In genomic region chr11:97521741-97522474, GRCm38 (mm10) we compare ENCODE assay signal across 18 mouse cellular contexts. TPM values are rescaled to one million over a fixed set of nuclear protein-coding genes. Genes with fewer than 3 reads are reported as not detected.
A peak's percentile ranks its signal among the peaks of the same experiment; 100 is the strongest.
DNase-seq lines count a peak whose midpoint lies in the region; ATAC-seq lines count a peak whose summit lies in the region.
"Had no signal": no experiment of that assay in that cellular context is flagged by ENCODE, and none has a peak within 500 bp of the region (broad histone marks: within the 10 kb centered on the region; RNA-seq: fewer than 3 reads in every experiment).

No protein-coding gene starts in this region.

- H3K27me3 ChIP-seq in kidney, embryonic 14.5 days (ENCODE audit: control insufficient read depth, insufficient read depth, low read length) = no peaks in the 10 kb centered on the region
- H3K27me3 ChIP-seq in embryonic facial prominence, embryonic 12.5 days = no peaks in the 10 kb centered on the region
- H3K27me3 ChIP-seq in neural tube, embryonic 15.5 days (replicated peaks) = no peaks in the 10 kb centered on the region
- H3K27me3 ChIP-seq: midbrain, embryonic 12.5 days had no signal

- H3K9ac ChIP-seq in kidney, embryonic 14.5 days (ENCODE audit: low read depth, low read length) = no peak overlapping the region
- 0 out of 2 replicates have a peak overlapping the region, but pooled peaks have one; percentile 19 for H3K9ac ChIP-seq in embryonic facial prominence, embryonic 12.5 days
- no peak overlapping the region; the same call in 1 of the 2 replicates for H3K9ac ChIP-seq in neural tube, embryonic 15.5 days (replicated peaks)
- H3K9ac ChIP-seq: heart, embryonic 13.5 days; midbrain, embryonic 12.5 days had no signal

- no peak overlapping the region for H3K4me2 ChIP-seq in kidney, embryonic 14.5 days (replicated peaks; ENCODE audit: low read depth, low read length)
- no peak overlapping the region for H3K4me2 ChIP-seq in embryonic facial prominence, embryonic 12.5 days (replicated peaks)
- H3K4me2 ChIP-seq in neural tube, embryonic 15.5 days = no peak overlapping the region
- H3K4me2 ChIP-seq: heart, embryonic 13.5 days; midbrain, embryonic 12.5 days had no signal

- peak; percentile 42 to 44 for DNase-seq in adrenal gland, postnatal 36 days
- no peak for DNase-seq in adrenal gland, postnatal 4 days (ENCODE audit: low spot score in 2 of 2)
- peak; percentile 62 for DNase-seq in kidney, adult 11 months
- peak; percentile 58 to 62 for DNase-seq in kidney, postnatal 36 days
- no peak for DNase-seq in gastrocnemius, adult 18-20 months (ENCODE audit: low spot score)
- DNase-seq: lung, postnatal 36 days; right cerebral cortex, postnatal 25 days; thymus, postnatal 4 days had no signal

- 82% methylated on average over 29 of the region's 29 CpGs for WGBS in kidney, embryonic 14.5 days
- WGBS in embryonic facial prominence, embryonic 12.5 days = 79% methylated on average over 29 of the region's 29 CpGs
- 90% methylated on average over 29 of the region's 29 CpGs for WGBS in neural tube, embryonic 15.5 days

- no peaks in the 10 kb centered on the region for H3K9me3 ChIP-seq in kidney, embryonic 14.5 days (ENCODE audit: control insufficient read depth, low read length)
- no peaks in the 10 kb centered on the region for H3K9me3 ChIP-seq in embryonic facial prominence, embryonic 12.5 days
- H3K9me3 ChIP-seq in neural tube, embryonic 15.5 days (replicated peaks) = no peaks in the 10 kb centered on the region
- H3K9me3 ChIP-seq: heart, embryonic 13.5 days; midbrain, embryonic 12.5 days had no signal

- no peak overlapping the region for H3K27ac ChIP-seq in kidney, embryonic 14.5 days (ENCODE audit: low read depth, low read length)
- no peak overlapping the region for H3K27ac ChIP-seq in embryonic facial prominence, embryonic 12.5 days
- no peak overlapping the region for H3K27ac ChIP-seq in neural tube, embryonic 15.5 days (replicated peaks)
- H3K27ac ChIP-seq: heart, embryonic 13.5 days; midbrain, embryonic 12.5 days had no signal

- no peak for ATAC-seq in kidney, embryonic 14.5 days (ENCODE audit: low FRiP score, low TSS enrichment)
- ATAC-seq in embryonic facial prominence, embryonic 12.5 days (ENCODE audit: insufficient number of reproducible peaks, insufficient read depth, low FRiP score, low TSS enrichment) = no peak
- ATAC-seq in neural tube, embryonic 15.5 days (ENCODE audit: low FRiP score) = no peak

- no peak overlapping the region for H3K4me3 ChIP-seq in kidney, embryonic 14.5 days (ENCODE audit: low read length)
- no peak overlapping the region for H3K4me3 ChIP-seq in embryonic facial prominence, embryonic 12.5 days
- H3K4me3 ChIP-seq in neural tube, embryonic 15.5 days (replicated peaks) = no peak overlapping the region
- H3K4me3 ChIP-seq: heart, embryonic 13.5 days; midbrain, embryonic 12.5 days; myocyte had no signal

- H3K4me1 ChIP-seq in kidney, embryonic 14.5 days (ENCODE audit: control insufficient read depth, insufficient read depth, low read length) = peaks cover 16% of the 10 kb centered on the region
- peaks cover 17% of the 10 kb centered on the region for H3K4me1 ChIP-seq in embryonic facial prominence, embryonic 12.5 days
- peaks cover 13% of the 10 kb centered on the region for H3K4me1 ChIP-seq in neural tube, embryonic 15.5 days

- H3K36me3 ChIP-seq in kidney, embryonic 14.5 days (ENCODE audit: control insufficient read depth, insufficient read depth, low read length) = no peaks in the 10 kb centered on the region
- no peaks in the 10 kb centered on the region for H3K36me3 ChIP-seq in embryonic facial prominence, embryonic 12.5 days
- H3K36me3 ChIP-seq in neural tube, embryonic 15.5 days = peaks cover 76% of the 10 kb centered on the region
- H3K36me3 ChIP-seq: heart, embryonic 13.5 days had no signal

RNA-seq across cellular contexts. Expression of gene 4933428G20Rik, which starts 21.8 kb away (rescaled TPM):
- under 1 TPM in 1 of 2 experiments, not detected in 1; 0.33 TPM for total RNA-seq in adrenal gland, postnatal 36 days (2021)
- under 1 TPM; 0.37 to 0.48 TPM for total RNA-seq in adrenal gland, postnatal 4 days (2021)
- 0.15 and 0.69 TPM in 2 replicates for polyA plus RNA-seq in kidney, embryonic 14.5 days (2014; fragmentation: Nextera tagmentation; extraction: Ambion mirVana)
- 1.1 and 1.4 TPM in 2 replicates for polyA plus RNA-seq in embryonic facial prominence, embryonic 12.5 days (2016; fragmentation: Nextera tagmentation; extraction: Ambion mirVana)
- not detected for total RNA-seq in gastrocnemius, adult 18-20 months (2021)
- 1.2 and 1.4 TPM in 2 replicates for polyA plus RNA-seq in neural tube, embryonic 15.5 days (2015; fragmentation: Nextera tagmentation; extraction: Ambion mirVana)
- total RNA-seq: hematopoietic stem cell, adult 5-6 weeks; left cerebral cortex, adult 8-10 months had no signal
- polyA plus RNA-seq: embryonic facial prominence, embryonic 11.5 days had no signal

RNA-seq across cellular contexts. Expression of gene Srcin1, which starts 54.1 kb away (rescaled TPM):
- 10 to 100 TPM in 1 of 2 experiments, 1 to 10 TPM in 1; 6.8 to 14.5 TPM for total RNA-seq in adrenal gland, postnatal 36 days (2021)
- 10 to 100 TPM; 12.0 to 14.3 TPM for total RNA-seq in adrenal gland, postnatal 4 days (2021)
- 0.97 and 1.1 TPM in 2 replicates for polyA plus RNA-seq in kidney, embryonic 14.5 days (2014; fragmentation: Nextera tagmentation; extraction: Ambion mirVana)
- 1.00 and 1.3 TPM in 2 replicates for polyA plus RNA-seq in embryonic facial prominence, embryonic 12.5 days (2016; fragmentation: Nextera tagmentation; extraction: Ambion mirVana)
- 1 to 10 TPM; 1.3 to 1.9 TPM for total RNA-seq in gastrocnemius, adult 18-20 months (2021)
- 7.2 and 10.5 TPM in 2 replicates for polyA plus RNA-seq in neural tube, embryonic 15.5 days (2015; fragmentation: Nextera tagmentation; extraction: Ambion mirVana)
- total RNA-seq: hematopoietic stem cell, adult 5-6 weeks had no signal
- polyA plus RNA-seq: liver, embryonic 16.5 days; myocyte had no signal

Comparison
In these comparisons a context has a peak if more than half of its experiments do, and no peak if none do; other contexts are left out.
1. DNase-seq: peak in adrenal gland, postnatal 36 days (2 of 2), kidney, adult 11 months (single experiment) and kidney, postnatal 36 days (2 of 2); none in adrenal gland, postnatal 4 days (0 of 2) and gastrocnemius, adult 18-20 months (single experiment).